Mouse (Mus musculus): Measurements from ENCODE around the gene Prm3.
A peak's percentile ranks its signal among the peaks of the same experiment; 100 is the strongest.
"Not testable (repeated sequence)": the region's sequence is repeated elsewhere in the genome, so short reads cannot be mapped to it uniquely, and the experiment has no call there.

Prm3 gene

GRCm38 (mm10) chr16:10790702-10791101 is at the start of gene Prm3:
Gene Prm3 (minus strand): TSS chr16:10790914.
- no peak for DNase-seq

DNA sequence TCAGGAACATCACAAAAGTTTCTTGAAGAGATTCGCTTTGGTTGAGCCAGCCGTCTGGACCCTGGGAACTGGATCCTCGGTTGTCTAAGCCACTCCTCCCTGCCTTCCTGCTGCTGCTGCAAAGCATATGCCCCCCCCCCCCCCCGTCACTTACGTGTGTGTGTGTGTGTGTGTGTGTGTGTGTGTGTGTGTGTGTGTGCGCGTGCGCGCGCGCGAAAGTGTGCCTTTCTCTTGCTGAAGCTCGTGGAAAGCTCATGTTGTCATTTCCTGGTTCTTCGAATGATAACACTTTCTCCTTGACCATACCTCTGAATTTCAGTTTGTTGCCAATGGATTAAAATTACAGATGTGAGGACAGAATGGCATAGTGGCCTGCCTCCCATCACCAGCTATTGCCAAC is 49.3 kb upstream of the Prm3 start:
- no peak for DNase-seq

- DNase-seq = peak; percentile 22
Measured at GRCm38 (mm10) chr16:10838487-10839245, 48.0 kb upstream of the Prm3 start.

DNA sequence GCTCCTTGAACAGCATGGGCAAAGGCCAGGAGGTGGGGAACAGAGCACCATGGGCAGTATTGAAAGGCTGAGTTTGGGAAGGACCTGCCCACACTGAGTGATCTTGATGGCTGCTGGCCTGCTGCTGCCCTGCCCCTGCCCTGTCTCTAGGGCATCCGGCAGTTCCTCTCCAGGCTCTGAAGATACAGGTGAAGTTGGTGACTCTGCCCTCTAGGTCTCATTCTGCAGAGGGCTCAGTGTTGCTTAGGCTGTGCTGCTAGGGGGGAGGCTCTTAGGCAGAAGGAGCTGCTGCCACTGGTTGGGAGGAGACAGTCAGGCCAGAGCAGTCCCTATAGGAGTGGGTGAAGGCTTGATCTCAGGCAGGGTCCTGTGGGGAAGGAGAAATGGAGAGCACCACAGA is 47.2 kb upstream of the Prm3 start:
- no peak for DNase-seq

GRCm38 (mm10) chr16:10837250-10837649 is 46.5 kb upstream of the Prm3 start:
- DNase-seq = no peak

GRCm38 (mm10) chr16:10836388-10836787 is 45.7 kb upstream of the Prm3 start:
- no peak for DNase-seq

GRCm38 (mm10) chr16:10834911-10835587 is 44.3 kb upstream of the Prm3 start, which contains the start of gene Rmi2:
Gene Rmi2 (plus strand): TSS chr16:10835059.
- peak; percentile 95 for DNase-seq

GRCm38 (mm10) chr16:10834542-10834910 is 43.8 kb upstream of the Prm3 start:
- peak; percentile 13 for DNase-seq

- no peak for DNase-seq
Measured at GRCm38 (mm10) chr16:10828461-10828805, 37.7 kb upstream of the Prm3 start.

DNA sequence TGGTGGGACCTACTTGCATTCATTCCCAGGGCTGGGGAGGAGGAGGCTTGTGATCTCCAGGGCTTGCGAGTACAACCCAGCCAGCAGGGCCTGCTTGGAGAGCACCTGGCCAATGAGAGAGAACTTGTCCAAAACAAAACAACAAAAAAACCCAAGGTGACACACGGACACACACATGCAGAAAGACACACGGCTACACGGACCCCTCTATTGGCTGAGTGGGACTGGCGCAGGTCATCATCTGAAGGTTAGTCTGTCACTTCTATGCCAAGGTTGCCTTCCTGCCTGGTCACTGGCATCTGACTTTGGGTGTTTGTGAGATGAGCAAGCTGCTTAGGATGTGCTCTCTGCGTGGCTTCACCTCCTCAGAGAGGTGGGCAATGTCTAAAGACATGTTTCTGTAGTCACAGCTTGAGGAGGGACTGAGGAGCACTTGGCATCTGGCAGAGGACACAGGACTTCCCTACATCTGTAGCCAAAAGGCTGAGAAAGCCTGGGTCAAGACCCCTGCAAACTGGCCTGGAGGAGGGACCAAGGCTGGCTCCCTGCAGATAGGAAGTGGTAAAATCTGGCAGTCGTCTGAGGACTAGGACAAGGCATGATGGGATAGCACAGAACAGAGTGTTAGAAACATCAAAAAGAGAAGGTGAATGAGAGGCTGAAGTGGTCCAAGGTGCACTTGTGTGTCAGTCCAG is 37.2 kb upstream of the Prm3 start:
- no peak for DNase-seq

DNA sequence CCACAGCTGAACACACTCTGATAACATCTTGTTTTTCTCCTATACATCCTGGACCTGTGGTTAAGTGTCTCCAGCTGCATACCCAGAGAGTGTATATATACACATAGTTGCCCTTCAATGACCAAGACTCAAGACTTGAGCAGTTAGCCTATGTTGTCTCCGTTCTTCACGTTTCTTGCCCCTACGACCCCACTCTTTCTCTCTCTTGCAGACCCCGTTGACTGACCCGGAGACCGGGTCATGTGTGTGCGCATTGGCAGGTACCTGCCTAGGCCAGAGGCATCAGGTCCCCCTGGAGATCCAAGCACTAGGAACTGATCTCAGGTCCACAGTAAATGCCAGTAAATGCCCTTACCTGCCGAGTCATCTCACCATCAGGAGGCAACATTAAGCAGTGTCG is 36.6 kb upstream of the Prm3 start:
- no peak for DNase-seq

DNA sequence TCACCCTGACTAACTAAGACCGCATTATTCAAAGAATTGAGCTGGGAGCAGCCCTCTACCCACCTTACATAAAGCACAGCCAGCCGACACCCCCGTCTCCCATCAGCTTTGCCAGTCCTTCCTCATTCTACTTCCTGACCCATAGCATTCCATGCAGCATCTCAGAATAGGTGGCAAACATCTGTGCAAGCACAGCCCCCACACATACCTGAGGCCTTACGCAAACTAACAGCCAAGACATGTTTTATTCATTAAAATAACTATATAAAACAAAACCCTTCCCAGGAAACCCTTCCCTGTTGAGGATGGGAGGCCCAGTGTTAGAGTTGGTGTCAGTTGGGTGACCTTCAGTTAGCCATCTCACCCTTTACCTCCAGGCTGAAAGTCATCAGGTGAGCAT is 35.1 kb upstream of the Prm3 start:
- no peak for DNase-seq

GRCm38 (mm10) chr16:10824536-10824935 is 33.8 kb upstream of the Prm3 start:
- DNase-seq = no peak

GRCm38 (mm10) chr16:10821387-10821786 is 30.7 kb upstream of the Prm3 start:
- DNase-seq = no peak

DNA sequence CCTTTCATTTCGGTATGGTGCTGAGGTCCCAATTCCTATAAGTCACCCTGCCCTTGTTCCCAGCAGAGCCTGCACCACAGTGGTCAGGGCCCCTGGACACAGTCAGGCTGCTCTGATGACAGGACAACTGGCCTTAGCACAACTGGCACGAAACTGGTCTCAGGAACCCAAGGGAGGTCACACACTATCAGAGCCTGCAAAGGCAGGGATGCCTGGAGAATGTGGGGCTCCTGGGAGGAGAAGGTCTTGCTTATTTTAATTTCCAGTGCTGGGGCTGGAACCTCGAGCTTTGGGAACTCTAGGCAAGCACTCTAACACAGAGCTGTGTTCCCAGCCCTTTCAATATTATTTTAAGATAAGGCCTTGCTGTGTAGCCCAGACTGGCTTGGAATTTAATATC is 29.3 kb upstream of the Prm3 start:
- no peak for DNase-seq

DNA sequence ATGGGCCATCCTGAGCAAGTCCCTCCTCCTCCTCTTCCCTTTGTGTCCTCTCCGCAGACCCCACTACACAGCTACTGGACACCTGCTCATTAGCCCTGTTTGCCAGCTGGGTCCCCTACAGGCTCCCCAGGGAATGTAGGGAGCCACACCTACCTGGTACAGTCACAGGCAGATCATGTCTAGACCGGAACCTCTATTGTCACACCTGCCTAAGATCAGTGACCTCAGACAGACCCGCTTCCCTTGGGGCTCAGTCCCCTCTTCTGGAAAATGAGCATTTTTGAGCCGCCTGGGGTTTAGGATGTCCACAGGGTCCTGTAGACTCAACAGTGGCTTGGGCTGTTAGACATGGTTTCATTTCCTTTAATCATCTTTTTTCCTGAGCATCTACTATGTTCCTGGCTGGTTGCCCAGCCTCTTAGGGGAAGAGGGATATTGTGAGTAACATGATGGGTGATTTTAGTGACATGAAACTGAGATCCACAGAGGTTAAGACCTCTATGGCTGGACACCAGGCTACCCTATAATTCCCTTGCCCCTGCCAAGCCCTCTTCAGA is 27.9 kb upstream of the Prm3 start:
- no peak for DNase-seq

DNA sequence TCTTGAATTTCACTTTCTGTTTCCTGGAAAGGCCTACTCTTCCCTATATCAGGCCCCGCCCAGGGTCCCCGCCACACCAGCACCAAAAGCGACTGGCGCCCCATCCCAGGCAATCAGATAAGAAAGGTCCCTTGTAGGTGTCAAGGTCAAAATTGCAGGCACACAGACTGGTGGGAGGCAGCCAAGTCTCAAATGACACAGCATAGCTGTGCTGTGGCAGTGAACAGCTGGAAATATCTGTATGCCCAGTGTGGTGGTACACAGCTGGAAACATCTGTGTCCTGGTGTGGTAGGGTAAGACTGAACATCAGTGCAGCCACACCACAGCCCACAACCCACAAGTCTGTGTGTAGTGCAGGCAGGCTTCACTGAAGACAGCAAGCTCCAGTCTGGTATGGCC is 24.1 kb upstream of the Prm3 start:
- DNase-seq = no peak

DNA sequence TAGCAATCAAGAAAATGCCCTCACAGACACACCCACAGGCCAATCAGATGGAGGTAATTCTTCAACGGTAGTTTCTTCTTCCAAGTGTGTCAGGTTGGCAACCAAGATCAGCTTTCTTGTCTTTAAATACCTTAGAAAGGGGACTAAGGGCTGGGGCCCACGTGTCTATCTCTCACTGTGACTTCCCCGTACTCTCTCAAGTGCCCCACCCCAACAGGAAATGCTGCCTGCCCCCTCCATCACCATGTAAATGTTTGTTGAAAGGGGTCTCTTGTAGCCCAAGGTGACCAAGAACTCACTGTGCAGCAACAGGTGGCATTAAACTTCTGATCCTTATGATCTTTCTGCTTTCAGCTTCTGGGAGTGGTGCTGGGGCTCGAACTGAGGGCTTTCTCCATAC is 23.0 kb upstream of the Prm3 start:
- no peak for DNase-seq

GRCm38 (mm10) chr16:10812865-10813371 is 22.2 kb upstream of the Prm3 start, which contains the start of gene Gm11172:
Gene Gm11172 (plus strand): TSS chr16:10812915.
- no peak for DNase-seq

DNA sequence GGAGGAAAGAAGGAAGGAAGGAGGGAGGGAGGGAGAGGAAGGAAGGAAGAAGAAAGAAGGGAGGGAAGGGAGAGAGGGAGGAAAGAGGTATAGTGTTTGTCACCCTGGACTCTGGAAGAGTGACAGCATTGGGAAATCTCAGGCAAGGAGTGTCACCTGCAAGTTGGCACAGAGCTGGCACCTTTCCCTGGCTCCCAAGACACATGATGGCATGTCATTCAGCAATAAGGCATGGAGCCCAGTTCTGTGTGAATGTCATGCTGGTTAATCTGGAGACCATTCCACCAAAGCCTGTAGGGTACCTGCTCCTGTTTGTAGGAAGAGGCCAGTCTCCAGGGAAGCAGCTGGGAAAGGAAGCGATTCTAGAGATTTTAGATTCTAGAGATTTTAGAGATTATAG is 19.7 kb upstream of the Prm3 start:
- no peak for DNase-seq

DNA sequence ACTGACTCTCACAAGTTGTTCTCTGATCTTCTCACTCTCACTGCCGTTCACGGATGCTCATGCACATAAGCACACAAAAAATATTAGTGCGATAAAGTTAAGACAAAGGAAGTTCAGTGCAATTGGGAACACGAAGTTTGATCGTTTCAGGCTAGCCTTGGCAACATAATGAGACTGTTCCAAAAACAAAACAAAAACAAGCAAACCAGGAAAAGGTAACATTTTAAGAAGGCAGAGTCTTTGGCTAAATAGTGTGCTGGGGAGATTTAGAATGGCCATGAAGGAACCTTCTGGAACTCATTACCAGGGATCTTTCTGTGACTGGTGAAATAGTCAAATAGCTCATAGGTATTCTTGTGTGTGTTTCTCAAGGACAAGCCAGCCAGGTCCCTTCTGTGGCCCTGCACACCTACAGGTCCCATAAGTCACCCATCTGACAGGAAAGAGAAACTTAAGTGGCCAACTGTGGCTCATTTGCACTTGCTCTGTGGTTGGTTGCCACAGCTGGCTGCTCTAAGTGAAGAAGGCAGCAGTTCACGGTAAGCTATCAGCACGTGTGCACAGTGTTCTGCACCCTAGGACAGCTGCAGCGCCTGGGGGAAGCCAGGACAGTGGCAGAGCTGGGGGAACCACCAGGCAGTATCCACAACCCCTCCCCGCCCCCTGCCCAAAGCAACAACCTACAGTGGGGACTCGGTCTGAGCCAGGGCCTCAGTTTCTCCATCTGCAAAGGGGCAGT is 15.2 kb upstream of the Prm3 start, which contains the start of gene Prm1:
TSS of gene Prm1 (minus strand) at position 51 of the 739 bp plus-strand sequence.
- DNase-seq = no peak

GRCm38 (mm10) chr16:10802420-10802819 is 11.7 kb upstream of the Prm3 start:
- not testable (repeated sequence) for DNase-seq

DNA sequence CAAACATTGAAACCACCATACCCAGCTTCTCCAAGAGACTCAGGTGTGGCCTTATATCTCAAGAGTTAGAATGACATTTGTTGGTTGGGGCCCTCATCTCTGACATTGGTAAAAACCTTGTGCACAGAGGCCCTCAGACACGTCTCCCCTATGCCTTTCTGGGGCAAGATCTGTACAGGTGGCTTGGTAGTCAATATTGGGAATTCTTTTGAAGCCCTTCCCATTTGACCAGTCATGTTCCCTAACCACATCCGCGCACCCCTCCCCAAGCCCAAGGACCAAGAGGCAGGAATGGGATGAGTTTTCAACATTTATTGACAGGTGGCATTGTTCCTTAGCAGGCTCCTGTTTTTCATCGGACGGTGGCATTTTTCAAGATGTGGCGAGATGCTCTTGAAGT is 5.3 kb upstream of the Prm3 start, which contains the start of gene Prm2:
TSS of gene Prm2 (minus strand) at position 101 of the 400 bp plus-strand sequence.
- no peak for DNase-seq
